Mouse (Mus musculus): ENCODE measurements around the gene Pgk1.

The Pgk1 gene

GRCm38 (mm10) chrX:106219171-106220032 lies 32.5 kb downstream of the Pgk1 start:
- DNase-seq, result peak; percentile 71

GRCm38 (mm10) chrX:106221058-106221457 lies 34.2 kb downstream of the Pgk1 start, which contains the start of gene Taf9b:
Gene Taf9b, minus strand, starts transcription at chrX:106221158.
- DNase-seq, result no peak
